14 mouse cellular contexts compared by ENCODE assay signal in genomic region chr13:46463764-46464163, GRCm38 (mm10). TPM values are rescaled to one million over a fixed set of nuclear protein-coding genes. Genes with fewer than 3 reads are reported as not detected.
DNase-seq lines count a peak whose midpoint lies in the region.
"Had no signal": no experiment of that assay in that cellular context is flagged by ENCODE, and none has a peak within 500 bp of the region (broad histone marks: within the 10 kb centered on the region; RNA-seq: fewer than 3 reads in every experiment).

No protein-coding gene starts in this region.

- DNase-seq in layer of hippocampus, adult 9-11 months, result peak; percentile 22
- DNase-seq in layer of hippocampus, postnatal 25 days (ENCODE audit: extremely low spot score in 1 of 2, low spot score in 1 of 2), result no peak
- peak; percentile 14 for DNase-seq in CD4-positive helper T cell, adult 2 months (ENCODE audit: low read depth, low spot score)
- peak; percentile 36 for DNase-seq in fibroblast of lung, adult 2 months (ENCODE audit: low read depth)
- no peak for DNase-seq in gastrocnemius, adult 8-10 months (ENCODE audit: low spot score in 2 of 2)
- no peak for DNase-seq in thymus, postnatal 4 days
- DNase-seq in right cerebral cortex, postnatal 25 days, result no peak
- DNase-seq: adrenal gland, adult 2 months; adrenal gland, postnatal 25 days; cerebellum, adult 2 months; cerebellum, postnatal 10 days; gastrocnemius, adult 2 months; gastrocnemius, postnatal 36 days; heart, postnatal 4 days had no signal

RNA-seq across cellular contexts. Expression of gene Cap2, which starts 37.9 kb away (rescaled TPM):
- total RNA-seq in layer of hippocampus, postnatal 25 days (2021), result 100 to 1,000 TPM; 208 to 213 TPM
- 100 to 1,000 TPM; 252 to 331 (median 305) TPM for total RNA-seq in gastrocnemius, adult 8-10 months (2022)

RNA-seq across cellular contexts. Expression of gene Rbm24, which starts 45.5 kb away (rescaled TPM):
- 10 to 100 TPM; 19.3 to 23.0 TPM for total RNA-seq in layer of hippocampus, postnatal 25 days (2021)
- 100 to 1,000 TPM; 177 to 220 (median 196) TPM for total RNA-seq in gastrocnemius, adult 8-10 months (2022)

Comparison
In these comparisons a context has a peak if more than half of its experiments do, and no peak if none do; other contexts are left out.
1. DNase-seq: peak in layer of hippocampus, adult 9-11 months (single experiment), CD4-positive helper T cell, adult 2 months (single experiment) and fibroblast of lung, adult 2 months (single experiment); none in layer of hippocampus, postnatal 25 days (0 of 2), gastrocnemius, adult 8-10 months (0 of 2), thymus, postnatal 4 days (single experiment) and right cerebral cortex, postnatal 25 days (single experiment).
2. RNA of gene Rbm24, which starts 45.5 kb away (total RNA-seq): 177 to 220 TPM in gastrocnemius, adult 8-10 months; 19.3 to 23.0 TPM in layer of hippocampus, postnatal 25 days; every median in the first group is over 4 times any median in the second.